Mouse (Mus musculus): ENCODE data around the gene Hoxc10. TPM values are rescaled to one million over a fixed set of nuclear protein-coding genes. Genes with fewer than 3 reads are reported as not detected.

Hoxc10 gene
- polyA plus RNA-seq, 1 experiment from 2014 or later, result not detected

DNA sequence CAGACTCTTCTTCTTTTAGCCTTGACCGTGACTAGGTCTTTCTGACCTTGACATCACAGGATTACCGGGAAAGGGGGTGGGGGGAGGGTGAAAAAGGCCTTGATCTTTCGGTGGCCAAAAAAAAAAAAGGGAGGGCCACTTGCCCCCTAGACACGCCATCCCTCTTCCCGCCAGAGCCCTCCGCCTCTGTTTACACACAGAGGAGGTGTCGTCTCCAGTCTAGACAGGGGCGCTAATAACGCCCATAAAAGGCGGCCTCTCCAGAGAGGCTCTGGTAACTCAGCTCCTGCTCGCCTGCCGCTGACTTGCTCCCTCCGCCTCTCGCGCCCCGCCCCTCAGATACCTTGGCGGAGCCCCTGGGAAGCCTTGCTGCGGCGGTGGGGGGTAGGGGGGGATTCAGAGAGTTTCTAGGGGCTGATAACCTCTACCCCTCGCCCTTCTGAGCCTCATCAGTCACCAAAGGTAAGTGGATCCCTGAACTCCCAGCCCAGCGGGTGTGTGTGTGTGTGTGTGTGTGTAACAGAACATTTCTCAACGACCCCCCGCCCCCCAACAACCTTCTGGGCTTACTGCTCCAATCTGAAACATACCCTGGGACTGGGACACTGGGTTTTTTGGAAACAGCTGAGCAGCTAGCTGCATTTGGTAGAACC is 34.8 kb upstream of the Hoxc10 start:
- no peak for ATAC-seq (ENCODE audit: low read depth)
- no peak for DNase-seq
- H3K4me2 ChIP-seq, result no peak overlapping the region
- no peaks in the 10 kb centered on the region for H3K36me3 ChIP-seq
- no peak overlapping the region for H3K4me3 ChIP-seq (replicated peaks)
- H3K27me3 ChIP-seq, result peaks cover 100% of the 10 kb centered on the region
- no peaks in the 10 kb centered on the region for H3K4me1 ChIP-seq (replicated peaks)
- WGBS (ENCODE audit: insufficient replicate concordance), result 5% methylated on average over 23 of the region's 23 CpGs
- H3K9ac ChIP-seq, result no peak overlapping the region
- H3K9me3 ChIP-seq (replicated peaks), result no peaks in the 10 kb centered on the region
- no peak overlapping the region for H3K27ac ChIP-seq

DNA sequence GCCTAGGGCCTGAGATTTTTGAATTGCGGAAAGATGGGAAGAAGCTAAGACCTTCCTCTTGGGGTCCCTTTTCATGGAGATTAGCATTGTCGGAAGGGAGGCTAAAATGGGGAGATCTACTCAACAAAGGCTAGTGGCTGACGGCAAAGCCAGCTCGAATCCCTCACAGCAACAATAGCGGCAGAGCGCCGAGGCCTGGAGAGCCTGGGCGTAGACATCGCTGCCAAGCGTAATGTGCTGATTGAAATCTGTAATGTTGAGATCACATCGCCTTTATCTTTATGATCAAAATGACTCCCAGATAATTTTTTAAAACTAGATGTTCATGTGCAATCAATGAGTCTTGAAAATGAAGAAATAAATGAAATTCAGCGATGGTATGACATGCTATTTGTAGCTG is 32.2 kb upstream of the Hoxc10 start:
- Histone ChIP-seq H3K9me3 (replicated peaks) (no peaks in the 10 kb centered on the region), H3K36me3 (no peaks in the 10 kb centered on the region), H3K4me2 (no peak overlapping the region), H3K4me1 (replicated peaks) (no peaks in the 10 kb centered on the region), H3K27me3 (peaks cover 100% of the 10 kb centered on the region), H3K27ac (no peak overlapping the region), H3K4me3 (replicated peaks) (no peak overlapping the region), H3K9ac (no peak overlapping the region)
- WGBS (ENCODE audit: insufficient replicate concordance), result 4% methylated on average over 12 of the region's 12 CpGs
- DNase-seq (no peak), ATAC-seq (ENCODE audit: low read depth) (no peak)

DNA sequence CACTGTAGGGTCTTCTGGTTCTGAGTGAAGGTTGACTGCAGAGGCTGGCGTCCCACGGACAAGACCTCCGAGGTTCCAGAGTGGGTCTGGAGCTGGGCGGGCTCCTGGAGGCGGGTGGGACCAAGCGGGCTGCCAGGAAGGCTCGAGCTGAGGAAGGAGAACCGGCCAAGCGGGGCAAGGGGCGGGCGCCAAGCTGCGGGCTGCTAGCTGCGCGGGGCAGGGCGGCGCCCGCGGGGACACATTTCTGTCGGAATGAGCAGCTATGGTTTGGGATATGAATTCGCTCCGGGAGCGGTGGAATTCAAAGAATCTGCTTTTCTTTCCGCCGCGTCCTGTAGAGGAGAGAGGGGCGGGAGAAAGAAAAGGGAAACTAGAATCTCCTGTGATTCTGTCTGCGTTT is 31.7 kb upstream of the Hoxc10 start:
- Histone ChIP-seq H3K4me2 (no peak overlapping the region), H3K27ac (no peak overlapping the region), H3K4me1 (replicated peaks) (no peaks in the 10 kb centered on the region), H3K9ac (no peak overlapping the region), H3K36me3 (no peaks in the 10 kb centered on the region), H3K27me3 (peaks cover 100% of the 10 kb centered on the region), H3K4me3 (replicated peaks) (no peak overlapping the region), H3K9me3 (replicated peaks) (no peaks in the 10 kb centered on the region)
- DNase-seq (no peak), ATAC-seq (ENCODE audit: low read depth) (no peak)
- 2% methylated on average over 27 of the region's 27 CpGs for WGBS (ENCODE audit: insufficient replicate concordance)

DNA sequence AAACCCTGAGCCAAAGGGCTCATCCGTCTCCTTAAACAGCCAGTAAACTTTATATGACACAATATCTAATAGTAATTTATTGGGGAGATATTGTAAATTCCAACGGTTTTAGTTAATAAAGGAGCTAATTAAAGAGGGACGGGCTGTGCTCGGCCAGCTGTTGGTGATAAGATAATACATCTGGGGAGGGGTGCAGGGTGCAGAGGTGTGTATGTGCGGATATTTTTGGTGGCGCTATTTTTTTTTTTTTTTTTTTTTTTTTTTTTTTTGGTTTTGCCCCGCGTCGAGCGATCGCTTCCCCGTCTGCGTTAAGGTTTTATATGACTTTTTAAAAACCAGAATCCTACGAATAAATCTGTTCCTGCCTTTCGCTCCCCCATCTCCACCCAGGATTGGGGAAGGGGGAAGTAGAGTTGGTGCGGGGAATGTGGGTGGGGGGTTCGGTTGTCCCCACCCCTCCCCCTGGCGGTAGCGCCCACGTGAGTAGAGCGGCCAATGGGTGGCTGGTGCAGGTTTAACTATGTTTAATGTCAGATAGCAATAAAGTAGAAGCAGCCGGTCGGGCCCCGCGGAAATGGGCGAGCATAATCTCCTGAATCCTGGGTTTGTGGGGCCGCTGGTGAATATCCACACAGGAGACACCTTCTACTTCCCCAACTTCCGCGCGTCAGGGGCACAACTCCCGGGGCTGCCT is 30.2 kb upstream of the Hoxc10 start, which contains the start of gene Hoxc12:
Gene Hoxc12 (plus strand): TSS at position 479 of the 694 bp plus-strand sequence.
- Histone ChIP-seq H3K27ac (no peak within 1 kb of the TSS), H3K4me2 (no peak within 1 kb of the TSS), H3K27me3 (peaks cover 100% of the 10 kb centered on the region), H3K9ac (no peak within 1 kb of the TSS), H3K9me3 (replicated peaks) (no peaks in the 10 kb centered on the region), H3K36me3 (no peaks in the 10 kb centered on the region), H3K4me3 (replicated peaks) (no peak within 1 kb of the TSS), H3K4me1 (replicated peaks) (no peaks in the 10 kb centered on the region)
- DNase-seq (no peak), ATAC-seq (ENCODE audit: low read depth) (no peak)
- WGBS (ENCODE audit: insufficient replicate concordance), result 3% methylated on average over 31 of the region's 31 CpGs

DNA sequence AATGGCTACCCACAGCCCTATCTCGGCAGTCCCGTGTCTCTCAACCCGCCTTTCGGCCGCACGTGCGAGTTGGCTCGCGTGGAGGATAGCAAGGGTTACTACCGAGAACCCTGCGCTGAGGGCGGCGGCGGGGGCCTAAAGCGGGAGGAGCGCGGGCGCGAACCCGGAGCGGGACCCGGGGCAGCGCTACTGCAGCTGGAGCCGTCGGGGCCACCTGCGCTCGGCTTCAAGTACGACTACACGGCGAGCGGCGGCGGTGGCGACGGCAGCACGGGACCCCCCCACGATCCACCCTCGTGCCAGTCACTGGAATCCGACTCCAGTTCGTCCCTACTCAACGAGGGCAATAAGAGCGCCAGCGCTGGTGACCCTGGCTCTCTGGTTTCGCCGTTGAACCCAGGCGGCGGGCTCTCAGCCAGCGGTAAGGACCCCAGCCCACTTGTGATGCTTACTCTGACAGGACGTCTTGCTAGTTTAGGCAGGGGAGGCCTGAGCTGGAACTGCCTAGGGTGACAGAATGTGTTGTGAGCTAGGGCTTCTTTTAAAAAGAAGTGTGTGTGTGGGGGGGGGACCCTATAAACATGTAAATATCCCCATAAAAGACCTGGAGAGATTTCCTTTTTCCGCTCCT is 29.4 kb upstream of the Hoxc10 start:
- Histone ChIP-seq H3K4me1 (replicated peaks) (no peaks in the 10 kb centered on the region), H3K9ac (no peak overlapping the region), H3K4me2 (no peak overlapping the region), H3K36me3 (no peaks in the 10 kb centered on the region), H3K9me3 (replicated peaks) (no peaks in the 10 kb centered on the region), H3K27me3 (peaks cover 100% of the 10 kb centered on the region), H3K27ac (no peak overlapping the region), H3K4me3 (replicated peaks) (no peak overlapping the region)
- DNase-seq (no peak), ATAC-seq (ENCODE audit: low read depth) (no peak)
- 3% methylated on average over 50 of the region's 50 CpGs for WGBS (ENCODE audit: insufficient replicate concordance)

DNA sequence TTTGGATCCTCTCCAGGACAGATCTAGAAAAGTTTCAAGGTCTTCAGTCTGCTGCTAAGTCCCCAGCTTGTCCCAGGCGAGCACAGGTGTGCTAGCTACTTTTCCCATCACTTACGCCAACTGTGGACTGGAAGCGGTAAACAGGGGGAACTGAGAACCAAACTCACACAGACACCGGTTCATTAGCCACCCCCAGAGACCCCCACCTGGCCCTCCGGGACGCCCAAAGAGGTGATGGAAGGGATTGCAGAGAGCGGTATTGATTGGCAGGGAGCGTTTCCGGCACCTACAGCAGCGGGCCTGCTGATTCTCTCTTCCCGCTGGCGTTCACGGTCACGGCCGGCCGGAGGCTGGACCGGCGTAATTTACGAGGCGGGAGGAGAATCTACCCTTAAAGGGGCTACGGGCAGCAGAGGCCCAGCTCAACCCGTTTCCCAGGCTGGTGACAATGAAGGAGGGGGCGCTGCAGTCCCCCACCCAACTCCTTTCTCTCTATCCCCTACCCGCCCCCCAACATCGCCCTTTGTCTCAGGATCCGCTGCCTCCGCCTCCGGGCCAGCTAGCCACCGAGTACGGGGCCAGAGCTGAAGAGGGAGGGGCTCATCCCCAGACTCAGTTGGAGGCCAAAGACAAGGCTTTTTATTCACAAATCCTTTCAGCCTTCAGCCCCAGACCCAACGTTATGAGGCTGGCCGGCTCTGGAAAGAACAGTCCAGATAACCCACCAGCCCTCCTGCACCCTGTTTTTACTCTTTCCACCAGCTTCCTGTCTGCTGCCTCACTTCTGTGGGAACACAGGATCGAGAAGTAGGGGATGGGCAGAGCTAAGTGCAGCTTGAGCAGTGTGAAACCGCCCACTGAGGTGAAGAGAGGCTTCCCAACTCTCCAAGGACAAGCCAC is 27.1 kb upstream of the Hoxc10 start:
- Histone ChIP-seq H3K4me3 (replicated peaks) (no peak overlapping the region), H3K4me1 (replicated peaks) (no peaks in the 10 kb centered on the region), H3K27ac (no peak overlapping the region), H3K9ac (no peak overlapping the region), H3K36me3 (no peaks in the 10 kb centered on the region), H3K9me3 (replicated peaks) (no peaks in the 10 kb centered on the region), H3K27me3 (peaks cover 100% of the 10 kb centered on the region), H3K4me2 (no peak overlapping the region)
- no peak for DNase-seq
- no peak for ATAC-seq (ENCODE audit: low read depth)
- WGBS (ENCODE audit: insufficient replicate concordance), result 3% methylated on average over 34 of the region's 34 CpGs

DNA sequence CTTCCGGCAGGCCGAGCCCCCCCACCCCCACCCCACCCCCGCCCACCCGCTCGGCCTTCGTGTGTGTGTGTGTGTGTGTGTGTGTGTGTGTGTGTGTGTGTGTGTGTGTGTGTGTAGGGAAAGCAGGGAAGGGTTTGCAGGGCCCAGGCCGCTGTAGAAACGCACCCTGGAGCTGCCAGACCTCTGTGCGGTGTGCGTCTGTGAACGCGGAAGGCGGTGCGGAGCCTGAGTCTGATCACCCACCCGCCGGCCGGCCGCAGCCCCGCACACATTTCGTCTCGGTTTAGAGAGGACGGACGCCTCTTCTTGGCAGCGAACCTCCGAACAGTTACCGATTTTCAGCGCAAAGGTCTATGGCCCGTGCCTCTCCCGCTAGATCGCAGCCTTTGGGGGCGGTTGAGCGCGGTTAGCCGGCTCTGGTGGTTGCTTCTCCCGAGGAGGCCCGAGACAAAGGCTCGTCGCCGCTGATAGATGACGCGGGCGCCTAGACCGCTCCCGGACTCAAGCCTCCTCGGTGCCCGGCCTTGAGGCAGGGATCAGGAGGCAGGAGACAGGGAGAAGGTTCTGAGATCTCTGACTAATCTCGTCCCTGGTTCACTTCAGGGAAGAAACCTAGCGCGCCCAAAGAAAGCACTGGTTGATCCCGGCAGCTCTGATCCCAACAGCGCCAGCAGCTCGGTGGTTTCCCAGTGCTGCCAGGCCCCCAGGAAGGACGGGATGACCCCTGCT is 23.7 kb upstream of the Hoxc10 start:
- Histone ChIP-seq H3K4me3 (replicated peaks) (no peak overlapping the region), H3K27me3 (peaks cover 100% of the 10 kb centered on the region), H3K9ac (no peak overlapping the region), H3K4me2 (no peak overlapping the region), H3K9me3 (replicated peaks) (no peaks in the 10 kb centered on the region), H3K27ac (no peak overlapping the region), H3K4me1 (replicated peaks) (no peaks in the 10 kb centered on the region), H3K36me3 (no peaks in the 10 kb centered on the region)
- 1% methylated on average over 52 of the region's 53 CpGs for WGBS (ENCODE audit: insufficient replicate concordance)
- DNase-seq (no peak), ATAC-seq (ENCODE audit: low read depth) (no peak)

DNA sequence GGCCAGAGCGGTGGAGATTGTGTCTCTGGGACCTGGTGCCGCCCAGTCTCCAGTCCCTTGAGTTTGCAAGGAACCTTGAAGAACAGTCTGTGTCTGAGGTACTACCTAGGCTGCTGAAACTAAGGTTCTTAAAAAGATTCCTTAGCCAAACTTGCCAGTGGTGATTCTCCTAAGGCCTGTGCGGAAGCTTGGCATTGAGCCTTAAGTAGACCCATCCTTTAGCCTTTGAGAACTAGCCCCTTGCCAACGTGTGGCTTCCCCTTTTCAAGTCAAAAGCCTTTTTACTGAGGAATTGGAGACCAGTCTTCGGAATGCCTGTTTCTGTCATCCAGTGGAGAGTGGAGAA is 23.2 kb upstream of the Hoxc10 start:
- H3K4me3 ChIP-seq (replicated peaks), result no peak overlapping the region
- H3K27ac ChIP-seq, result no peak overlapping the region
- no peak overlapping the region for H3K4me2 ChIP-seq
- H3K36me3 ChIP-seq, result no peaks in the 10 kb centered on the region
- no peaks in the 10 kb centered on the region for H3K4me1 ChIP-seq (replicated peaks)
- H3K9ac ChIP-seq, result no peak overlapping the region
- 4% methylated on average over 5 of the region's 5 CpGs for WGBS (ENCODE audit: insufficient replicate concordance)
- H3K9me3 ChIP-seq (replicated peaks), result no peaks in the 10 kb centered on the region
- peaks cover 100% of the 10 kb centered on the region for H3K27me3 ChIP-seq
- ATAC-seq (ENCODE audit: low read depth), result no peak
- DNase-seq, result no peak

DNA sequence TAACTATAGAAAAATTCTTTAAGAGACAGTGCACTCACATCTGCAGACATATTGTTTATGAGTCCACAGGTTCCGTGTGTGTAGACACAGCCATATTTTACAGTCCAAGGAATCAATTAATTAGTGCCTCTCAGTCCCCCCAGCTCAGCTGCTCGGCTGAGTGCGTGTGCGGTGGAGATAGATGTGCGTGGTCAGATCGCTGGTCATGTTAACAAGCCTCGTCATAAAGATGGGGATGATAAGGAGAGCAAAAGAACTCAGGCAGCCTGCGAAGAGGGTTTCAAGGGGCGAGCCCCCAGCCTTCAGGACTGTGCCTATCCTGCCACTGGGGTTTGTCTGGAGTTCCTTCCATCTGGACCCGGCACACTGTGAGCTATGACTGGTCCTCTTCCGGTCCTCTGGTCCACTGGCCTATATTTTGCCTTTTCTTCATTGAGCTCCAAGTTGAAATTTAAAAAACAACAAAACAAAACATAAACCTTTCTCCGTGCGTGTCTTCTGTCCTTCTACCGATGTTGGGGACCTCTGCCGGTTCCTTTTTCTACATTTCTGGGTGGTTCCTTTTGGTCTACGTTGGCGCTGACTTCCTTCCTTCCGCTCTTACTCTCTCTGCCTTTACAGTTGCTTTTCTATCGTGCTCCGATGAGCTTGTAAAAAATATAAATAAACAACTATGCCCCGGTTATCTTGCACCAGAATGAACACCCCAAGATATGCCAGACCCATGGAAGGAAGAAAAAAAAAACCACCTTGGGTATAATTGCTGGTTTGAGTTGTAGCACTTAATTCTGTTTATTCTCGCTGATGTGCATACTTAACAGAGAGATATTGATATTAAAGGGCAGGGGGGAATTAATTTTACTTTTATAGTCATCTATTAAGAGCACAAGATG is 21.2 kb upstream of the Hoxc10 start:
- H3K4me1 ChIP-seq (replicated peaks), result no peaks in the 10 kb centered on the region
- WGBS (ENCODE audit: insufficient replicate concordance), result 7% methylated on average over 22 of the region's 22 CpGs
- no peak for ATAC-seq (ENCODE audit: low read depth)

DNA sequence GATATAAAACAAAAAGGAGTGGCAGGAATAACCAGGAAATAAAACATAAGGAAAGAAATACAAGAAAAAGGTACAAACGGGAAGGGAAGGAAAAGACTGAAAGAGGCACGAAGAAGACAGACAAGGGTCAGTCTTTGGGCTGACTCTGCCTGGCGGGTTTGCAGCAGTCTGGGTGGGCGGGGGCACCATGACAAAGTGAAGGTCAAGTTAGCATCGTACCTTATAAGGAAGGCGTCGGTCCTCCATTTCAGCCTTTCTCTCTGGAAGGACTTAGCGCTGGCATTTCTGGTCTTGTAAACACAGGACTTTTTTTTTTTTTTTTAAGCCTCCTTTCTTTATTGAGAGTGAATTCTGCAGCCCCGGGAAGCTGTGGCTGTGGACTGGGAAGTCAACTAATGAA is 19.3 kb upstream of the Hoxc10 start:
- H3K27me3 ChIP-seq, result peaks cover 100% of the 10 kb centered on the region
- H3K27ac ChIP-seq, result no peak overlapping the region
- H3K9ac ChIP-seq, result no peak overlapping the region
- H3K36me3 ChIP-seq, result no peaks in the 10 kb centered on the region
- no peaks in the 10 kb centered on the region for H3K9me3 ChIP-seq (replicated peaks)
- H3K4me3 ChIP-seq (replicated peaks), result no peak overlapping the region
- no peak for ATAC-seq (ENCODE audit: low read depth)
- no peak overlapping the region for H3K4me2 ChIP-seq
- no peak for DNase-seq
- WGBS (ENCODE audit: insufficient replicate concordance), result 2% methylated on average over 9 of the region's 9 CpGs
- no peaks in the 10 kb centered on the region for H3K4me1 ChIP-seq (replicated peaks)

More for the DNA sequence above, 21.2 kb upstream of the Hoxc10 start:
- Histone ChIP-seq H3K9me3 (replicated peaks) (no peaks in the 10 kb centered on the region), H3K4me2 (no peak overlapping the region), H3K36me3 (no peaks in the 10 kb centered on the region), H3K4me3 (replicated peaks) (no peak overlapping the region), H3K27me3 (peaks cover 100% of the 10 kb centered on the region), H3K9ac (no peak overlapping the region), H3K27ac (no peak overlapping the region)
- no peak for DNase-seq
